Mouse (Mus musculus) embryonic facial prominence, embryonic 11.5 days (tissue): ENCODE results near the gene Slc22a23. TPM values are rescaled to one million over a fixed set of nuclear protein-coding genes. Genes with fewer than 3 reads are reported as not detected.

Experiments used
- ATAC-seq: fragments of 200-750 bp; cut with Nextera tagmentation; replicated peaks from 2 replicates; pipeline ENCODE4 v1.8.0; 2017; ENCODE audit warnings: low read depth; ENCODE audit not compliant: insufficient number of reproducible peaks, low FRiP score, low TSS enrichment
- DNase-seq: peaks from one replicate; pipeline ENCODE4 v3.0.0-alpha.2; 2015; ENCODE audit warnings: low spot score
- H3K27ac ChIP-seq: fragments of 300-500 bp; sonication (generic); replicated peaks from 2 replicates; pipeline ENCODE4 v1.5.1; 2014; ENCODE audit warnings: mild to moderate bottlenecking, low read depth, low read length, control low read depth
- H3K27me3 ChIP-seq: fragments of 300-500 bp; sonication (generic); 2 replicates; pipeline ENCODE4 v1.6.1; 2014; ENCODE audit warnings: mild to moderate bottlenecking, low read length, moderate library complexity, mixed read lengths; ENCODE audit not compliant: control insufficient read depth, insufficient read depth
- H3K36me3 ChIP-seq: fragments of 300-500 bp; sonication (generic); replicated peaks from 2 replicates; pipeline ENCODE4 v1.6.1; 2014; ENCODE audit warnings: low read depth, mild to moderate bottlenecking, low read length, moderate library complexity, mixed read lengths; ENCODE audit not compliant: control insufficient read depth, insufficient read depth
- H3K4me1 ChIP-seq: fragments of 300-500 bp; sonication (generic); 2 replicates; pipeline ENCODE4 v1.6.1; 2014; ENCODE audit warnings: low read length, mixed read lengths; ENCODE audit not compliant: control insufficient read depth, insufficient read depth
- H3K4me2 ChIP-seq: fragments of 300-500 bp; sonication (generic); 2 replicates; pipeline ENCODE4 v1.6.1; 2014; ENCODE audit warnings: low read depth, mild to moderate bottlenecking, control low read depth, low read length, moderate library complexity
- H3K4me3 ChIP-seq: fragments of 300-500 bp; sonication (generic); 2 replicates; pipeline ENCODE4 v1.5.1; 2014; ENCODE audit warnings: low read depth, low read length, control low read depth
- H3K9ac ChIP-seq: fragments of 300-500 bp; sonication (generic); replicated peaks from 2 replicates; pipeline ENCODE4 v1.6.1; 2014; ENCODE audit warnings: mild to moderate bottlenecking, control low read depth, low read length
- H3K9me3 ChIP-seq: fragments of 300-500 bp; sonication (generic); replicated peaks from 2 replicates; pipeline ENCODE4 v1.6.1; 2016; ENCODE audit warnings: mild to moderate bottlenecking, low read length, inconsistent platforms, mixed read lengths; ENCODE audit not compliant: control insufficient read depth
- WGBS: fragments of 180-500 bp; shearing (Covaris S2); extraction: QIAGEN DNeasy Blood & Tissue Kit; methylation state at CpG from one replicate; pipeline ENCODE4 v1.1.7; 2014; 5-methylcytosine and 5-hydroxymethylcytosine counted together
- polyA plus RNA-seq: library from polyadenylated mRNA; unstranded; fragments of >200 nt; fragmentation: Nextera tagmentation; extraction: Ambion mirVana; gene quantifications from 2 replicates; pipeline ENCODE4 v1.2.1, GENCODE M21; 2014

Slc22a23 gene
- polyA plus RNA-seq, 1 experiment from 2014 or later, result 4.9 TPM

- ATAC-seq (no peak), DNase-seq (peak; percentile 63)
- no peaks in the 10 kb centered on the region for H3K4me1 ChIP-seq
- H3K4me3 ChIP-seq, result peak overlapping the region; percentile 75
- no peaks in the 10 kb centered on the region for H3K27me3 ChIP-seq
- 1% methylated on average over 15 of the region's 15 CpGs for WGBS
- H3K36me3 ChIP-seq, result no peaks in the 10 kb centered on the region
- no peaks in the 10 kb centered on the region for H3K9me3 ChIP-seq
- peak overlapping the region; percentile 88 for H3K27ac ChIP-seq
- peak overlapping the region; percentile 49 for H3K4me2 ChIP-seq
- H3K9ac ChIP-seq, result peak overlapping the region; percentile 65
Observed at GRCm38 (mm10) chr13:34132299-34132698, 212.7 kb downstream of the Slc22a23 start.

GRCm38 (mm10) chr13:34131708-34132060, 213.3 kb downstream of the Slc22a23 start:
- Histone ChIP-seq H3K4me2 (peak overlapping the region; percentile 49), H3K4me1 (no peaks in the 10 kb centered on the region), H3K27me3 (no peaks in the 10 kb centered on the region), H3K9me3 (no peaks in the 10 kb centered on the region), H3K36me3 (no peaks in the 10 kb centered on the region), H3K4me3 (peak overlapping the region; percentile 75), H3K27ac (peak overlapping the region; percentile 88), H3K9ac (peak overlapping the region; percentile 65)
- DNase-seq (peak; percentile 76), ATAC-seq (peak; percentile 26)
- 0% methylated on average over 10 of the region's 10 CpGs for WGBS

GRCm38 (mm10) chr13:34131011-34131707, 213.8 kb downstream of the Slc22a23 start:
- Histone ChIP-seq H3K27ac (peak overlapping the region; percentile 88), H3K9ac (peak overlapping the region; percentile 65), H3K27me3 (no peaks in the 10 kb centered on the region), H3K4me1 (no peaks in the 10 kb centered on the region), H3K4me3 (peak overlapping the region; percentile 75), H3K9me3 (no peaks in the 10 kb centered on the region), H3K36me3 (no peaks in the 10 kb centered on the region), H3K4me2 (peak overlapping the region; percentile 49)
- ATAC-seq (peak; percentile 58), DNase-seq (peak; percentile 82)
- WGBS, result under 1% methylated on average over 24 of the region's 24 CpGs

- H3K27ac ChIP-seq, result peak within 1 kb of the TSS; percentile 88
- no peaks in the 10 kb centered on the region for H3K4me1 ChIP-seq
- WGBS, result under 1% methylated on average over 26 of the region's 26 CpGs
- no peaks in the 10 kb centered on the region for H3K9me3 ChIP-seq
- ATAC-seq (peak; percentile 90), DNase-seq (peak; percentile 96)
- peak within 1 kb of the TSS; percentile 49 for H3K4me2 ChIP-seq
- H3K9ac ChIP-seq, result peak within 1 kb of the TSS; percentile 65
- peak within 1 kb of the TSS; percentile 75 for H3K4me3 ChIP-seq
- H3K36me3 ChIP-seq, result no peaks in the 10 kb centered on the region; the same call in none of the 2 replicates
- no peaks in the 10 kb centered on the region for H3K27me3 ChIP-seq
Observed at GRCm38 (mm10) chr13:34130226-34130731, 214.7 kb downstream of the Slc22a23 start, which contains the start of gene Tubb2b. Tubb2b (minus strand) TSS chr13:34130466.

- no peaks in the 10 kb centered on the region for H3K27me3 ChIP-seq
- no peaks in the 10 kb centered on the region; the same call in none of the 2 replicates for H3K36me3 ChIP-seq
- WGBS, result 0% methylated on average over 30 of the region's 31 CpGs
- peak overlapping the region; percentile 49 for H3K4me2 ChIP-seq
- DNase-seq, result peak; percentile 77
- peak overlapping the region; percentile 75 for H3K4me3 ChIP-seq
- peak; percentile 1; the same call in 1 of the 2 replicates for ATAC-seq
- no peaks in the 10 kb centered on the region for H3K9me3 ChIP-seq
- no peaks in the 10 kb centered on the region for H3K4me1 ChIP-seq
- H3K27ac ChIP-seq, result no peak overlapping the region
- H3K9ac ChIP-seq, result peak overlapping the region; percentile 65
Observed at GRCm38 (mm10) chr13:34129485-34130225, 215.3 kb downstream of the Slc22a23 start.

Other genes with a start within 250 kb of the Slc22a23 start
- 77.6 and 88.3 TPM in 2 replicates for gene Tubb2b, start 214.7 kb downstream of the Slc22a23 start, polyA plus RNA-seq
- gene Psmg4, start 182.2 kb downstream of the Slc22a23 start, polyA plus RNA-seq, result 101 and 108 TPM in 2 replicates